Mouse (Mus musculus): ENCODE measurements around the gene Alox12b. TPM values are rescaled to one million over a fixed set of nuclear protein-coding genes. Genes with fewer than 3 reads are reported as not detected.

Gene Alox12b
- total RNA-seq, 4 experiments from 2014 or later = not detected

- DNase-seq = peak; percentile 86
These were observed 32.9 kb upstream of the Alox12b start for GRCm38 (mm10) chr11:69123693-69124497.

GRCm38 (mm10) chr11:69124498-69124847 lies 32.3 kb upstream of the Alox12b start:
- DNase-seq = no peak

- DNase-seq = peak; percentile 81
These were observed 31.5 kb upstream of the Alox12b start for GRCm38 (mm10) chr11:69125041-69125851.

- DNase-seq = no peak
These were observed 31.1 kb upstream of the Alox12b start, which contains the start of gene Aloxe3 for GRCm38 (mm10) chr11:69125852-69125918. Aloxe3 (plus strand) TSS chr11:69125896.

DNA sequence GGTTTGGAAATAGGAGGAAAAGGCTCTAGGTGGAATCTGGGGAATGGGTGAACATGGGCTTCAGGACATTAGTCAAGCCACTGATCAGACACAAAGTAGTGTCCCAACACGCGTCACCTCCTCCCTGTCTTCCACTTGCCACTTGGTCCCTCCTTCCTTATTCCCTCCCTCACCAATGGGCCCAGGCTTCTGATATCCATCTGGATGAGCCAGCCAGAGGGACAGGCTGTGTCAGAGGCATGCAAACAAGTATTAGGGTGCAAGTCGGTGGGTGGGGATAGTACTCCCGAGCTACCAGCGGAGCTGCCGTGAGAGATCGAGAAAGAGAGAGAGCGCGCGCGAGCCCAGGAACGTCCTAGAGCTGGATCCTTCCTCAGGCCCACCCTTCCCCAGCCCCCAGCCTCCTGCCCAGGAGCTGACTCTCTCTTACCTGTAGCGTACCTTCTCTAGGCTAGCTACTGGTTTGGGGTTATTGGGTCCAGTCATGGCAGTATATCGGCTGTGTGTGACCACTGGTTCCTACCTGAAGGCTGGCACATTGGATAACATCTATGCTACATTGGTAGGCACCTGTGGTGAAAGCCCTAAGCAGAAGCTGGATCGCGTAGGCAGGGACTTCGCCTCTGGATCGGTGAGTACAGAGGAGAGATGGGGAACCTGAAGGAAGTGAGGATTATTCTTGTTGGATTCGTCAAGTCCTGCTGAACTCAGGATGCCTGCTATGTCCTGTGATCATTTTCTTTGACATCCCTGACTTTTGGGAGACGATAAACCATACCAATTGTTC lies 30.7 kb upstream of the Alox12b start:
- DNase-seq = no peak

DNA sequence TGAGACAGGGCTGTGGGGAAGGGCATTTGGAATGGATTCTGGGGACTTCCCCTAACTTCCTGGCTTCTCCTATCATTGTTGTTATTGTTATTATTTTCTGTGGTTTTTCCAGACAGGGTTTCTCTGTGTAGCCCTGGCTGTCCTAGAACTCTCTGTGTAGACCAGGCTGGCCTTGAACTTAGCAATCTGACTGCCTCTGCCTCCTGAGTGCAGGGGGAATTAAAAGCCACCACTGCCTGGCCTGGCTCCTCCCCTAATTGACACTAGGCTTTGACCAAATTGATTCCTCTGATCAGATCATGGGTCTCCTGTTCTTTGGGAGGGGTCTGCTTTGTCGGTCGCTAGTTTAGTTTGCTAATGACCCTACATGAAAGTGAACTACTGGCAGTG lies 30.1 kb upstream of the Alox12b start:
- DNase-seq = no peak

DNA sequence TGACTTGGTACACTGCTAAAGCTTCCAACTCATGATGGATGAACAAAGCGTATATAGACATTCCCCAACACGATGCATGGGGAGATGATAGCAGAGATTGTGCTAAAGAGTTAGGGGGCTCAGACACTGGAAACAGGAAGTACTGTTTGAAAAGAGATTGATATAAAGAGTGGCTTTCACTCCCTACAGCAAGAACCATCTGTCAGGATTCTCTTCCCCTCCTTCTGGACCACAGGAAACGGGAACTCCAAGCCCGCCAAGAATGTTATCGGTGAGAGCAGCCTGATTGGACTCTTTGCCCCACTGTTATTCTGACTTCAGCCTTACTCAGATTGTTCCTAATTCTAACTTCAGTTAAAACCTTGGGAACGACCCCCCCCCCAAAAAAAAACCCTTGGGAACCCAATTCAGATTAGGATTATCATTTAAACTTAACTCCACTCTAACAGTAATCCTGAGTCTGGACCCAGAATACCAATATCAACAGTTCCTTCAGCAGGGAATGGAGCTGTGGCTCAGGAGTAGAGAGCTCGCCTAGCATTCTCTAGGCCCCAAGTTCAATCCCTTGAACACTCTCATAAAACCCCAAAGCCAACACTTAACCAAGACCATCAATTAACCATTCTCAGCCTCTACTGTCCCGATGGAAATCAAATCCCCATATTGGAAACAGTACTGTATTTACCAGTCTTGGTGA lies 28.2 kb upstream of the Alox12b start:
- no peak for DNase-seq

DNA sequence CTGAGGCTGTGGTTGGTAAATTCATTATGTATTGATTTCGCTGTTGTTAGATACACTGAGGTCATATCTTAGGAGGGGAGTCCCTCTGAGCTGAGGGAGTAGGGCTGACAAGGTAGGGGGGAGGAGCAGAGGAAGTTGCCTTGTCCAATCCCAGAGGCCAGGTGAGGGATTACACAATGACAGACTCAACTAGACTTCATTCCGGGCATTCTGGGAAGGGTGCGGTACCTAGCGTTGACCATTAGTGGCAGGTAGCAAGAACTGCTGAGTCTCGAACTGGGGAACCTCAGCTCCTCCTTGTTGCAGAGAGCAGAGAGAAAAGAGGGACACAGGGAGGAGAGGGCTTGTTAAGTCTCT lies 23.2 kb upstream of the Alox12b start:
- DNase-seq = no peak

DNA sequence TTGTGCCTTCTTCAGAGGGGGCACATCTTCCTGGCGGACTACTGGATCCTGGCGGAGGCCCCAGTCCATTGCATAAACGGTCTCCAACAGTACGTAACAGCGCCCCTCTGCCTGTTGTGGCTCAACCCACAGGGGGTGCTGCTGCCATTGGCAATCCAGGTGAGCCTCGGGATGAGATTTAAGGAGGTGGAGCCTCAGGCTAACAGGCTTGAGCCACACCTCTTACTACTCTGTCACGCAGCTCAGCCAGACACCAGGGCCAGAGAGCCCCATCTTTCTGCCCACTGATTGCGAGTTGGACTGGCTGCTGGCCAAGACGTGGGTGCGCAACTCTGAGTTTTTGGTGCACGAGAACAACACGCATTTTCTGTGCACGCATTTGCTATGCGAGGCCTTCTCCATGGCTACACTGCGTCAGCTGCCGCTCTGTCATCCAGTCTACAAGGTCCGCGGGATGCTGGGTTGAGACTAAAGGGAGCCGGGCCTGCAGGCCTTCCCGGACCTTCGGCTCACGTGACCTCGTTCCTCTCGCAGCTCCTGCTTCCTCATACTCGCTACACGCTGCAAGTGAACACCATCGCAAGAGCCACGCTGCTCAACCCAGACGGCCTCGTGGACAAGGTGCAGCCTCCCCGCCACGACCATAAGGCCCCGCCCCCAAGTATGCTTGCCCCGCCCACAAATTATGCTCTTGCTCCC lies 22.7 kb upstream of the Alox12b start:
- peak; percentile 63 for DNase-seq

- DNase-seq = no peak
These were observed 22.2 kb upstream of the Alox12b start for GRCm38 (mm10) chr11:69134622-69134968.

DNA sequence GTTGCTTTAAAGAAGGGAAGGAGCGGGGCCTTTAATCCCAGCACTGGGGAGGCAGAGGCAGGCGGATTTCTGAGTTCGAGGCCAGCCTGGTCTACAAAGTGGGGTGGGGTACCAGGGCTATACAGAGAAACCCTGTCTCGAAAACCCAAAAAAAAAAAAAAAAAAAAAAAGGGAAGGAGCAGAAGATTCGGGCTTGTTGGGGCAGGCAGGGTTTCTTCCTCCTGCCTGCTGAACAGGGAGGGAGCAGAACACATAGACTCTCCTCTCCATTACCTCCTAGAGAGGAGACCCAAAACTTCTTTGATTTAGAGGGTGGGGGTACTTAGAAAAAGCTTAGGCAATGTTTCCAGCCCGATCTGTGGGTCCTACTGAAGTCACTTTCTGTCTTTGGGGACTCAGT lies 21.4 kb upstream of the Alox12b start:
- DNase-seq = no peak

GRCm38 (mm10) chr11:69147546-69147945 lies 9.2 kb upstream of the Alox12b start:
- no peak for DNase-seq

DNA sequence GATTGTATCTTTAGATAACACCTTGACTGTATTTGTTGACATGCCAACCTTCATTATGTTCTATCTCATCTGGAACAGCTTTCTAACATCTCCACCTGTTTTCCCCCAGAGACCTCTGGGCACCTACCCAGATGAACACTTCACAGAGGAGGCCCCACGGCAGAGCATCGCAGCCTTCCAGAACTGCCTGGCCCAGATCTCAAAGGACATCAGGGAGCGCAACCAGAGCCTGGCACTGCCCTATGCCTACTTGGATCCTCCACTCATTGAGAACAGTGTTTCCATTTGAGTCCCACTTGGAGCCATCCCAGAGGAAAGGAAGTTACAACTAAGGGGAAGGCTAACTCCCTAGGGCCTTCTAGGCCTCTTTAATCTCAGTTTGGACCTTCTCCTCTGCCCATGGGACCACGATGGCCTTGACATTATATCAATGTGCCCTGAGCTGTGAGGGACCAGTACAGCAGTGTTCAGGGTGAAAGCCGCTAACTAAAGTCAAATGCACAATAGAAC lies 8.3 kb upstream of the Alox12b start:
- no peak for DNase-seq

DNA sequence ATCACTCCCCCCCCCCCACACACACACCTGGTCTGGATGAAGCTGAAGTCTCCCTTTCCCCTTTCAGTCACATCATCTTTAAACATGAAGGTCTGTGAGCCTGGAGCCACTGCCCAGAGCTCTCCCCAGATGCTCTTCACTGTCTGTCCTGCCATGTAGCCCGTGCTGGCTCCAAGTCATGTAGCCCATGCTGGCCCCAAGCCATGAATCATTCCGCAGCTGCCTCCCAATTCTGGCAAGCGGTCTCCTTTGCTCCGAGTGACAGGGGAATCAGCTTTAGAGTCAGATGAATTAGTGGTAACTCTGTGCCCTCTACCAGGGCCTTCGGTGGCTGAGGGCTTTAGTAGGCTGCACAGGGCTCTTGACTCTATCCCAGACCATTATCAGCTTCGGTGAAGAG lies 7.1 kb upstream of the Alox12b start:
- DNase-seq = no peak

DNA sequence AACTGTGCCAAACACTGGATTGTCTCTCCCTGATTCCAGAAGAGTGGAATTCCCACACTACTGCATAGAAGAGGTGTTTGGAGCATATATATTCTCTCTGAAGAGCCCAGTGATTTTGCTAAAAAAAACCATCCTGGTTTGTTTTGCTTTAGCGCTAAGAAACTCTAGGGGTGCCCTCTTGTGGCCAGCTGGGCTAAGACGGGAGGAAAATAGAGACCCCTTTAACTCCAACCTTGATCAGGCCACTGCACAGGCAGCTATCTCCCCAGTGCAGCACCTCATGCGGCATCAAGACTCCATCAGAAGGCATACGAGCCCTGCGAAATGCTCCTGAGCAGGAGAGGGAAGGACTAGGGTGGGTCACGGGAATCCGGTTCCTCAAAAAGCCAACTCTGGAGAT lies 6.3 kb upstream of the Alox12b start:
- peak; percentile 33 for DNase-seq

DNA sequence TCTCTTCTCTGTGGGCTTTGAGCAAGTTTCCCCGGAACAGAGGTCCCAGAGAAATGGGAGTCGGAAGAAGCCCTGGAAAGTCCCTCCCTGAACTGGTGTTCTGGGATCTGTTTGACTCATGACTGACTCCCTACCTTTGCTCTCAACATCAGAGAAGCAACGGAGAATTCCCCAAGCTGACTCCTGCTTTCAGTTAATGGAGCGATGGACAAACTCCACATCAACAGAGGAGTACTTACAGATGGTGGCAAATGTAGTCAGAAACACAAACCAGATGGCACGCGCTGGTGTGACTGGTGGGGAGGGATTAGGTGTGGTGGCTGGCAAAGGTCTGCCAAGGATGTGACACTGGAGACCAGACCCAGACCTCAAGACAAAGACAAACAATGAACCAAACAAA lies 5.8 kb upstream of the Alox12b start:
- no peak for DNase-seq

- no peak for DNase-seq
These were observed 3.0 kb upstream of the Alox12b start for GRCm38 (mm10) chr11:69153831-69154230.

DNA sequence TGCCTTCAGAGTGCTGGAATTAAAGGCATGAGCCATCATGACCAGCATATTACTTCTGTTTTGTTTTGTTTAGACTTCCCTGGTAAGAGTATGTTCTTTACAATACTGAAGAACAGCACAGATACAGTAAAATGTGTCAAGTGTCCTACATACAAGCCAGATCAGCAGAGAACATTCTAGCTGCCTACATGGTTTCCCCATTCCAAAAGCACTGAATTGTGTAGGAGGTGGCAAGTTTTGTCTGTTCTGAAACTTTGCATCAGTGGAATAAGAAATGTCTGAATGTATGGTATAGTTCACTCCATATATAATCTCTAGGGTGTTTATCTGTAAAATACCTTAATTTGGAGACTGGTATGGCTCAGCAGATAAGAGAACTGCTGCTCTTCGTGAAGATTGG lies 1.4 kb upstream of the Alox12b start:
- DNase-seq = no peak

DNA sequence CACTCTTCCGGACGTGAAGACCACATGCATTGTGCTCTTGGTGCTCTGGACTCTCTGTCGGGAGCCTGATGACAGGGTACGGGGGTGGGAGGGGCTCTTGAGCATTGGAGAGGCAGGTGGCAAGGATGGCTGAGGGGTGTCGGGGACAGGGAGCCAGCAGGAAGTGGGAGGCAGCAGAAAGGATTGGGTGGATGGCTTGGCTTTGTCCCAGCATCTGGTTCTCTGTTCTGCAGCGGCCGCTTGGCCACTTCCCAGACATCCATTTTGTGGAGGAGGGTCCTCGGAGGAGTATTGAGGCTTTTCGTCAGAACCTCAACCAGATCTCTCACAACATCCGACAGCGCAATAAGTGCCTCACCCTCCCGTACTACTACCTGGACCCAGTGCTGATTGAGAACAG lies 12.5 kb downstream of the Alox12b start:
- DNase-seq = no peak

- DNase-seq = no peak
These were observed 14.8 kb downstream of the Alox12b start for GRCm38 (mm10) chr11:69171626-69172025.

- DNase-seq = no peak
These were observed 15.8 kb downstream of the Alox12b start for GRCm38 (mm10) chr11:69172606-69173005.

- DNase-seq = no peak
These were observed 17.9 kb downstream of the Alox12b start for GRCm38 (mm10) chr11:69174722-69175121.

- no peak for DNase-seq
These were observed 21.7 kb downstream of the Alox12b start for GRCm38 (mm10) chr11:69178525-69178924.

All from adrenal gland, adult 8-10 months (tissue).